Mouse (Mus musculus): ENCODE data around the gene Ablim1.

- TF ChIP-seq CTCF (IDR thresholded peaks at IDR 0.05; ENCODE audit: borderline replicate concordance, control insufficient read depth, extremely low read depth, insufficient read depth, low read length, poor library complexity) (no peak), POLR2A (IDR thresholded peaks at IDR 0.05; ENCODE audit: control insufficient read depth, extremely low read depth, insufficient read depth, low read length, poor library complexity) (no peak)
Measured at GRCm38 (mm10) chr19:57315013-57315565, 370 bp upstream of the Ablim1 start.

Measured in thymus, adult 2 months (tissue).